Mouse (Mus musculus) v-Abl transformed pro-B cells (cell line): ENCODE measurements at regions not wholly inside any gene's neighbourhood (a gene's known extent, or its start where the extent isn't known, plus 50 kb on each side); places are given as distances from the start of the nearest gene placed in this dataset.

Experiments
- in situ Hi-C, 2 experiments: fragments of 400-800 bp; cut with MboI; formaldehyde crosslinking; loops; one replicate each; pipeline ENCODE4 v1.15.1; 2025; ENCODE audit not compliant: unreplicated experiment in 2 of 2

- in situ Hi-C loops = no loop called here
Measured at GRCm38 (mm10) chr7:37078140-37078539, 380.2 kb downstream of the Tshz3 start.

- in situ Hi-C loops = no loop called here
Measured at GRCm38 (mm10) chr7:37089726-37090125, 391.8 kb downstream of the Tshz3 start.

- in situ Hi-C loops = no loop called here
Measured at GRCm38 (mm10) chr7:37092572-37092971, 394.7 kb downstream of the Tshz3 start.

DNA sequence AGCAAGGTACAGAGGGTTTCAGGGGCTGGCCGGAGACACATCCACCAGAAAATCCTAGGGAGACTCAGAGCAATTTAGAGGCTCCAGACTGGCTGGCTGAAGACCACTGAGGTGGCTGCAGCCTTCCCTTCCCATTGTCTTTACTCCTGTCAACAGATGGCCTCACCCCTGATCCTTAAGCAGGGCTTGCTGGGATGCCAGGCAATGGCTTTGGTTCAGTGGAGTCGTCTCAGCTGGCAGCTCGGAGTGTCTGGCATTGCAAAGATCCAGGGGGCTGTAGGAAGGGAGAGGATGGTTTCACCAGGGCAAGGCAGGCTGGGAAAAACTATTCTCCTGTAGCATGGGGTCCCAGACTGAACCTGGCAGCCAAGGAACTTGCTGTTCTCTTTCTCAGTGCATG lies 395.8 kb downstream of the Tshz3 start:
- in situ Hi-C loops = no loop called here

DNA sequence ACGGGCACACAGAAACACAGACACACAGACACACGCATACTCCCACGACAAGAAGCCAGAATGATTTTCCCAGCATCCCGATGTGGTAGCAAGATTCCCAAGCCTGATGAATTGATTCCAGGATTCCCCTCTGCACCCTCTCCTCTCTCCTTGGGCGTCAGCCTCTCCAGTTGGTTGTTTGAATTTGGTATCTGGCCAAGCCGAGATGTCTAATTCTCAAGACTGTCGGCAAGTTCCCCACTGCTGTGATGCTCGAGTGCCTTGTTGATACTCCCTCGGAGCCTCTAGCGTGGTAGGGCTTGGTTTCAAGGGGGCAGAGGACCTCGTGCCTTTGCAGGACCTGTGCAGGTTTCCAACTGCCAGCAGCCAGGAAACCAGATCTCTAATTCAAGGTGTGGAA lies 397.9 kb downstream of the Tshz3 start:
- in situ Hi-C loops = no loop called here

GRCm38 (mm10) chr7:37096291-37096690 lies 398.4 kb downstream of the Tshz3 start:
- in situ Hi-C loops = no loop called here

DNA sequence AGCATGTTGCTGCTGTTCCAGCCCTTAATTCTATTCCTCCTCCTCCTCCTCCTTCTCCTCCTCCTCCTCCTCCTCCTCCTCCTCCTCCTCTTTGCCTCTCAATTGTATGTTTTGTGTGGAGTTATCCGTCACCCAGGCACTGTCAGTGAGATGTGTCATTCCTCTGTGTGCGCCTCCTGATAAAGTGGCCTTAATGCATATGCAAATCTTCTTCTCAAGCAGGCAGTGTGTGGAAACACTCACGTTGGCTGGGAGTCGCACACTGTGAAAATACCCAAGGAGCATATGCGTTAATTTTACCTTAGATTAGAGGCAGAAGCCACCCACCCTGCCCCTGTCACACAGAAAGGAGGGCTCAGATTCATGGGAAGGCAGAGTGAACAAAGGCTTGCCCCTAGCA lies 401.0 kb downstream of the Tshz3 start:
- in situ Hi-C loops = no loop called here

- in situ Hi-C loops = no loop called here
Measured at GRCm38 (mm10) chr7:37104671-37105070, 406.8 kb downstream of the Tshz3 start.

- in situ Hi-C loops = no loop called here
Measured at GRCm38 (mm10) chr7:37111071-37111470, 413.2 kb downstream of the Tshz3 start.

- in situ Hi-C loops = no loop called here
Measured at GRCm38 (mm10) chr7:37120776-37121175, 422.9 kb downstream of the Tshz3 start.

GRCm38 (mm10) chr7:37140191-37140590 lies 442.3 kb downstream of the Tshz3 start:
- in situ Hi-C loops = no loop called here

GRCm38 (mm10) chr7:37142780-37143179 lies 444.9 kb downstream of the Tshz3 start:
- in situ Hi-C loops = no loop called here

DNA sequence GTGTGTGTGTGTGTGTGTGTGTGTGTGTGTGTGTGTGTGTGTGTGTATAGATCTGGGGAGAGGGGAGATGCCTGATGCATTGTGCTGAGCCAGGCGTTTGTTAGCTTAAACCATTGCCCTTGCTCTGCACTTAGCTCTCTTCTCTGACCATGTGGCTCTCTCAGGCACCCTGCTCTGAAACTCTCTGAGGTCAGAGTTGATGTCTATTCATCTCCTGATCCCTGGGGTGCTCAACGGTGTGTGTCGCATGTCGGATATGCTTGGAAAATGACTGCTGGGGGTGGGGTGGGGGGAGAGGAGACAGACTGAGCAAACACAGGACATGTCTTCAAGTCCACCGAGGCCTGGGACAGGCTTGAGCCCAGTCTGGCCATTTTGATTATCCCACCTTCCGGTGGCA lies 446.4 kb downstream of the Tshz3 start:
- in situ Hi-C loops = no loop called here

- in situ Hi-C loops = no loop called here
Measured at GRCm38 (mm10) chr7:37149711-37150110, 451.8 kb downstream of the Tshz3 start.

- in situ Hi-C loops = no loop called here
Measured at GRCm38 (mm10) chr7:37159801-37160200, 461.9 kb downstream of the Tshz3 start.

DNA sequence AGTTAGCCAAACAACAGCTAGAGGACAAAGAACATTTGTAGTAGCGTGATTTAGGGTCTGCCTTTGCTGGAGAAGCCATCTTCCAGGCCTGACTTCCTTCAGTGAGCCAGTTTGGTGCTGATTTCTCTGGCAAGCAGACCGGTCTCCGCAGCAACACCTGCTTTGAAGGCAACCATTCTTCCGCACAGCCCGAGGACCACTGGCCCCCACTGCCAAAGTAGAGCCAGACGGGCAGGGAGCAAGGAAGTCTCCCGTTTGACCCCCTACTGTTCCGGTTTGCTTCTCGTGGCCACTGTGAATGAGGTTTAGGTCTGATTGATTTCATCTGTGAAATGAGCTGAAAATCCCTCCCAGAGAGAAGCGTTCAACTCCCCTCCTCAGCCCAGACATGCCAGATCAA lies 471.0 kb downstream of the Tshz3 start:
- in situ Hi-C loops = no loop called here

GRCm38 (mm10) chr7:37175746-37176145 lies 477.8 kb downstream of the Tshz3 start:
- in situ Hi-C loops = no loop called here

DNA sequence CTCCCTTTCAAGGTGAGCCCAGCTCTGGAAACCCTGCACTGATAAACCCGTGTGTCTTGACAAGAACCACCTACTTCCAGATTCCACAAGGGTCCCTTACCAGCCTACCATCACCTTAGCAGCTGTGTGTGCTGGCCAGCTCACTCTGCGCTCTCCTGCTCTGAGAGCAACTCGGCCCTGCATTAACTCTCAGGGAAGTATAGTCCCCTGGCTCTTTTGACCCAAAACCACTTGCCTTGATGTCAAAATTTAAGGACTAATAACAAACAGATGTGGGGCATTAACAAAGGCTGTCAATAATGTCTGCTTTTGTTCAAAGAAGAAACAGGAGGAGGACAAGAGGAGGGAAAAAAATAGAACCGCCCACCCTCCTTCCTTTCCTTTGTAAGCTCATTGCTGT lies 480.3 kb downstream of the Tshz3 start:
- in situ Hi-C loops = no loop called here

DNA sequence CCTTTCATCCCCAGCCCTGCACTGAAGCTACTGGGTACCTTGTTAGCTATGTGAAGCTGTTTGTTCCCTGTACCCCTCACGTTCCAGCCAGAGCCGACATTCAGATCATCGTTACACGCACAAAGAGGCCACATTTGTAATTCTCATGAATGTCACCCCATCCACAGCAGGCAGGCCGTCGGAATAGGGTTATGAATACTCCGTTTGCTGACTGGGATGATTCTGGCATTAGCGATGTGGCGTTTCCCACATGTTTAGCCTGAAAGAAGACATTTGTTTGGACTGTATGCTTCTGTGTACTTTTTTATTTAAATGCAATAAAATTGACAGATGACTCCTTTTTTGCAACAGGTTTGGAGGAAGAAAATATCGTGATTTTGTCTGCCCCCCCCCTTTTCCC lies 482.0 kb downstream of the Tshz3 start:
- in situ Hi-C loops = no loop called here

DNA sequence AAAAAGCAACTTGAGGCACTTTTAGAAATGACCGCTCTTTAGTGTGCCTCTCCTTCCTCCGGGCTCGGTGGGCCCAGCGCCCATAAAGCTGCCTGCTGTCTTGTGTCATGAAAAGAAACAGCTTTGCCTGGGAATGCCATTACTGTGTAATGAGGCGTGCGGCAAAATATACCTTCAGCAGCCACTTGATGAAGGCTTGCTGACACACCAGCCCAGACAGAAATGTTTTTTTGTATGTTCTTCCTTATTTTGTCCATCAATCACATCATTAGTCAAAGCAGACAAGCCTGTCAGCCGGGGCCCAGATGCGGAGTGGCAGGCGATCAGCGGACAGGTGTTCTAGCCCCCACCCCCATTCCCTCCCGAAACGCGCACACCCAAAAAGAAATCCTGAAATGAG lies 482.5 kb downstream of the Tshz3 start:
- in situ Hi-C loops = no loop called here

DNA sequence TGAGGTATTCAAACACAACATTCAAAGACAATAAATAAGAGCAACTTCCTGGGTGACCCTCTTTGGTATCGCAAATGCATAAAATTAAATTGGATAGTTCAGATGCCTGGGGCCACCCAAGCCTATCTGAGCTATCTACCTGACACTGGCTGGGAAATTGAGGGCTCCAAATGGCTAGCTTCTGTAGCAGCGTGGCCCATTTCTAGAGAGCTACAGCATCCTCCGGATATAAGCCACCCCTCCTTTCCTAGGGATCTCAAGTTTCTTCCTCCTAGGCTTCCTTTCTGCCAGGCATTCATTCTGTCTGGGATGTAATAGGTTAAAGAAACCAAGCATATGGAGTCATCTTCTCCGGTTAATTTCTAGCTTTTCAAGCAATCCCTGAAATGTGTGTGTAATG lies 483.2 kb downstream of the Tshz3 start:
- in situ Hi-C loops = no loop called here

DNA sequence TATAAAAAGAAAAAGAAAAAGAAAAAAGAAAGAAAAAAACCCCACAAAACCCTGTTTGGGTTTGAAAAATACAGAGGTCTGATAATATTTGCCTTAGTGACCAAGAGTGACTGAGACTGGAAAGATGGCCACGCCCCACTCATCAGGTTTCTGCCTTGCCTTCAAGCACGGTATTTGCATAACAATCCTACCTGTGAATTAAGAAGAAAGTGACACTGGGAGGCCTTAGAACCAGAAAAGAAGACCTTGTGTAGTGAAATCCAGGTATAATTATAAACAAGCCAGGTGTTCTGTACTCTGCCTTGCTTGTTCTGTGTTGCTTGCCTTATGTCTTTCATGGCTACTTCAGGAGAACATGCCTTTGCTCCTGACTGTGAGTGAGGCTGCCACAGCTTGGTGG lies 494.6 kb downstream of the Tshz3 start:
- in situ Hi-C loops = no loop called here

DNA sequence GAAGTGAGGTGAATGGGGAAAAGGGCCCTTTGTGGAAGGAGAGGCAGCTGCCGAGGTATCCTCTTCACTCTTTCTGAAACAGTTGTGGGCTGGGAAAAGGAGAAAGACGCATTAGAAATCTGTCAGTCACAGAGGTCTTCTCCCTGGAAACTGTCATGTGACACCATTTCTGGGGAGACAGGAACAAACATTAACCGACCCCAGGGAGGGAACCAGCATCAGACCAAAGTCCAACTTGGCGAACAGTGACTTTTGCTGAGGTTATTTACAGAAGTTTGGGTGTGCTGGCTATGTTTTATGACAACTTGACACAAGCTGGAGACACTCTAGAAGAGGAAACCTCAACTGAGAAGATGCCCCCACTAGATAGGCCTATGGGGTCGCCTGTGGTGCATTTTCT lies 506.9 kb downstream of the Tshz3 start:
- in situ Hi-C loops = no loop called here

DNA sequence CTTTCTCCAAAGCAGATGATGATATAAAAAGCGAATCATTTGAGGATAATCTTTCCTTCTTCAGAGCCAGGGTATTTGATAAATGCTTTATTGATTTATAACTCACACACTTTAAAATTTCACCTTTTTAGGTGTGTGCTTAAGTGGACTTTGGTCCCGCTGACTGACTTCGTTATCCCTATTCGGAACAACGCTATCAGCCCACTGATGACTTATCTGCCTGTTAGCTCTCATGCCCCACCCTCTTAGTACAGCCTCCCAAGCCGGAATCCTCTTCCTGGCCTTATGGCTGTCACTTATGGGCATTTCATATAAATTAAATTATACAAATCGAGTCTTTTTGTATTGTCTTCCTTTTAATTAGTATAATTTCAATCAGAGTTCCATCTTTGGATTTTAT lies 510.4 kb downstream of the Tshz3 start:
- in situ Hi-C loops = no loop called here
